Mouse (Mus musculus) effector memory CD4-positive, alpha-beta T cell, adult 5 months (primary cell): Measurements from ENCODE around the gene Olfr1154. TPM values are rescaled to one million over a fixed set of nuclear protein-coding genes. Genes with fewer than 3 reads are reported as not detected.

Experiments used
- polyA plus RNA-seq: library from polyadenylated mRNA; unstranded; fragments of 100-300 nt; shearing (Covaris generic); gene quantifications from one replicate; pipeline ENCODE4 v1.2.1, GENCODE M21; 2017

The Olfr1154 gene
- not detected for polyA plus RNA-seq

GRCm38 (mm10) chr2:87905066-87905465 lies at the start of gene Olfr1154:
Olfr1154 (minus strand) TSS chr2:87905166.

GRCm38 (mm10) chr2:87953000-87953399 lies 48.0 kb upstream of the Olfr1154 start, which contains the start of gene Olfr1156:
Olfr1156 (minus strand) TSS chr2:87953100.

GRCm38 (mm10) chr2:87945037-87945436 lies 40.1 kb upstream of the Olfr1154 start, which contains the start of gene Olfr1155:
Olfr1155 (minus strand) TSS chr2:87945137.

GRCm38 (mm10) chr2:87894662-87895061 lies 10.3 kb downstream of the Olfr1154 start, which contains the start of gene Olfr1153:
Olfr1153 (plus strand) TSS chr2:87894962.

GRCm38 (mm10) chr2:87866192-87866591 lies 38.8 kb downstream of the Olfr1154 start, which contains the start of gene Olfr1152:
Olfr1152 (plus strand) TSS chr2:87866492.

GRCm38 (mm10) chr2:87855562-87855961 lies 49.4 kb downstream of the Olfr1154 start, which contains the start of gene Olfr1151:
Olfr1151 (plus strand) TSS chr2:87855862.

Other genes starting within 250 kb of the Olfr1154 start
- gene Olfr1134, start 246.7 kb downstream of the Olfr1154 start, polyA plus RNA-seq = not detected
- not detected for gene Olfr1135, start 231.5 kb downstream of the Olfr1154 start, polyA plus RNA-seq
- not detected for gene Olfr1136, start 211.2 kb downstream of the Olfr1154 start, polyA plus RNA-seq
- not detected for gene Olfr1137, start 192.0 kb downstream of the Olfr1154 start, polyA plus RNA-seq
- not detected for gene Olfr1138, start 165.2 kb downstream of the Olfr1154 start, polyA plus RNA-seq
- gene Olfr1140, start 161.4 kb downstream of the Olfr1154 start, polyA plus RNA-seq = not detected
- gene Olfr1141, start 151.2 kb downstream of the Olfr1154 start, polyA plus RNA-seq = not detected
- not detected for gene Olfr152, start 125.7 kb downstream of the Olfr1154 start, polyA plus RNA-seq
- gene Olfr1143, start 104.6 kb downstream of the Olfr1154 start, polyA plus RNA-seq = not detected
- gene Olfr1145, start 95.3 kb downstream of the Olfr1154 start, polyA plus RNA-seq = not detected
- gene Olfr1148, start 74.6 kb downstream of the Olfr1154 start, polyA plus RNA-seq = not detected
- gene Olfr1150-ps1, start 61.2 kb downstream of the Olfr1154 start, polyA plus RNA-seq = not detected
- gene Olfr1151, start 49.3 kb downstream of the Olfr1154 start, polyA plus RNA-seq = not detected
- 0.07 TPM for gene Olfr1152, start 38.7 kb downstream of the Olfr1154 start, polyA plus RNA-seq
- not detected for gene Olfr1153, start 10.2 kb downstream of the Olfr1154 start, polyA plus RNA-seq
- gene Olfr1155, start 40.0 kb upstream of the Olfr1154 start, polyA plus RNA-seq = not detected
- 0.30 TPM for gene Olfr1156, start 47.9 kb upstream of the Olfr1154 start, polyA plus RNA-seq
- not detected for gene Olfr1157, start 63.1 kb upstream of the Olfr1154 start, polyA plus RNA-seq
- not detected for gene Olfr74, start 69.5 kb upstream of the Olfr1154 start, polyA plus RNA-seq
- gene Olfr1158, start 84.9 kb upstream of the Olfr1154 start, polyA plus RNA-seq = not detected
- 0.06 TPM for gene Olfr1160, start 103.1 kb upstream of the Olfr1154 start, polyA plus RNA-seq
- not detected for gene Olfr1161, start 117.6 kb upstream of the Olfr1154 start, polyA plus RNA-seq
- gene Olfr73, start 132.5 kb upstream of the Olfr1154 start, polyA plus RNA-seq = not detected
- gene Olfr1162, start 146.0 kb upstream of the Olfr1154 start, polyA plus RNA-seq = not detected
- not detected for gene Olfr1163, start 166.7 kb upstream of the Olfr1154 start, polyA plus RNA-seq
- not detected for gene Olfr1164, start 188.8 kb upstream of the Olfr1154 start, polyA plus RNA-seq
- not detected for gene Olfr1166, start 223.1 kb upstream of the Olfr1154 start, polyA plus RNA-seq